Mouse (Mus musculus): Measurements from ENCODE around the gene Sim1. TPM values are rescaled to one million over a fixed set of nuclear protein-coding genes. Genes with fewer than 3 reads are reported as not detected.

Sim1 gene
- polyA plus RNA-seq, 1 experiment = not detected

- Histone ChIP-seq H3K79me2 (ENCODE audit: control insufficient read depth, insufficient read depth) (no peaks in the 10 kb centered on the region), H3K36me3 (ENCODE audit: control insufficient read depth, insufficient read depth) (no peaks in the 10 kb centered on the region), H3K4me3 (ENCODE audit: insufficient read depth, poor library complexity, severe bottlenecking) (no peak overlapping the region), H3ac (ENCODE audit: control insufficient read depth, insufficient read length, low read depth) (no peak overlapping the region), H3K79me3 (ENCODE audit: low read depth) (no peaks in the 10 kb centered on the region), H3K27me3 (ENCODE audit: control insufficient read depth, insufficient read depth, insufficient read length) (no peaks in the 10 kb centered on the region)
- no peak for TF ChIP-seq MAX (IDR thresholded peaks at IDR 0.05)
- TF ChIP-seq MYOG (IDR thresholded peaks at IDR 0.05; ENCODE audit: control insufficient read depth, extremely low read depth, insufficient read length) = no peak
- no peak for TF ChIP-seq CEBPB (IDR thresholded peaks at IDR 0.05; ENCODE audit: low read depth)
- TF ChIP-seq MYOD1 (IDR thresholded peaks at IDR 0.05; ENCODE audit: control insufficient read depth, insufficient read length, low read depth) = no peak
- TF ChIP-seq CTCF (IDR thresholded peaks at IDR 0.05; ENCODE audit: control insufficient read depth, insufficient read depth, insufficient read length) = no peak
- no peak for TF ChIP-seq FOSL1 (IDR thresholded peaks at IDR 0.05; ENCODE audit: insufficient read depth, low read length, poor library complexity, severe bottlenecking)
- TF ChIP-seq USF1 (IDR thresholded peaks at IDR 0.05; ENCODE audit: low read depth) = no peak
Measured at GRCm38 (mm10) chr10:50929281-50929680, 34.7 kb downstream of the Sim1 start.

DNA sequence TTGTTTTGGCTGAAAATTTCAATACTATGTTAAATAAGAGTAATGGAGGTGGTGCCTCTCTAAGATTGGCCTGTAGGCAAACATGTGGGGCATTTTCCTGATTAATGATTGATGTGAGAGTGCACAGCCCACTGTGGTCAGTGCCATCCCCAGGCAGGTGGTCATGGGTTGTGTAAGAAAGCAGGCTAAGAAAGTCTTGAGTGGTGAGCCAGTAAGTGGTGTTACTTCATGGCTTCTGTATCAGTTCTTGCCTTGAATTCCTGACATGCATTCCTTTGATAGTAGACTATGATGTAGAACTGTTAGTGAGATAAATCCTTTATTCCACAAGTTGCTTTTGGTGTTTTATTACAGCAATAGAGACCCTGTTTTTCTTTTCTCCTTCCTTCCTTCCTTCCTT lies 41.1 kb downstream of the Sim1 start:
- no peaks in the 10 kb centered on the region for H3K36me3 ChIP-seq (ENCODE audit: control insufficient read depth, insufficient read depth)
- H3K4me3 ChIP-seq (ENCODE audit: insufficient read depth, poor library complexity, severe bottlenecking) = no peak overlapping the region
- no peaks in the 10 kb centered on the region for H3K79me2 ChIP-seq (ENCODE audit: control insufficient read depth, insufficient read depth)
- H3K79me3 ChIP-seq (ENCODE audit: low read depth) = no peaks in the 10 kb centered on the region
- no peaks in the 10 kb centered on the region for H3K27me3 ChIP-seq (ENCODE audit: control insufficient read depth, insufficient read depth, insufficient read length)
- TF ChIP-seq CEBPB (IDR thresholded peaks at IDR 0.05; ENCODE audit: low read depth) = no peak
- no peak for TF ChIP-seq MYOG (IDR thresholded peaks at IDR 0.05; ENCODE audit: control insufficient read depth, extremely low read depth, insufficient read length)
- H3ac ChIP-seq (ENCODE audit: control insufficient read depth, insufficient read length, low read depth) = no peak overlapping the region

GRCm38 (mm10) chr10:50973625-50974024 lies 79.1 kb downstream of the Sim1 start:
- Histone ChIP-seq H3ac (ENCODE audit: control insufficient read depth, insufficient read length, low read depth) (no peak overlapping the region), H3K27me3 (ENCODE audit: control insufficient read depth, insufficient read depth, insufficient read length) (no peaks in the 10 kb centered on the region), H3K79me2 (ENCODE audit: control insufficient read depth, insufficient read depth) (no peaks in the 10 kb centered on the region), H3K79me3 (ENCODE audit: low read depth) (no peaks in the 10 kb centered on the region), H3K36me3 (ENCODE audit: control insufficient read depth, insufficient read depth) (no peaks in the 10 kb centered on the region), H3K4me3 (ENCODE audit: insufficient read depth, poor library complexity, severe bottlenecking) (no peak overlapping the region)
- TF ChIP-seq CTCF (IDR thresholded peaks at IDR 0.05; ENCODE audit: control insufficient read depth, insufficient read depth, insufficient read length) = no peak

GRCm38 (mm10) chr10:50981849-50982248 lies 87.3 kb downstream of the Sim1 start:
- Histone ChIP-seq H3K79me3 (ENCODE audit: low read depth) (no peaks in the 10 kb centered on the region), H3ac (ENCODE audit: control insufficient read depth, insufficient read length, low read depth) (no peak overlapping the region), H3K4me3 (ENCODE audit: insufficient read depth, poor library complexity, severe bottlenecking) (no peak overlapping the region), H3K27me3 (ENCODE audit: control insufficient read depth, insufficient read depth, insufficient read length) (no peaks in the 10 kb centered on the region), H3K79me2 (ENCODE audit: control insufficient read depth, insufficient read depth) (no peaks in the 10 kb centered on the region), H3K36me3 (ENCODE audit: control insufficient read depth, insufficient read depth) (no peaks in the 10 kb centered on the region)
- no peak for TF ChIP-seq MYOD1 (IDR thresholded peaks at IDR 0.05; ENCODE audit: control insufficient read depth, insufficient read length, low read depth)
- no peak for TF ChIP-seq MYOG (IDR thresholded peaks at IDR 0.05; ENCODE audit: control insufficient read depth, extremely low read depth, insufficient read length)
- TF ChIP-seq FOSL1 (IDR thresholded peaks at IDR 0.05; ENCODE audit: insufficient read depth, low read length, poor library complexity, severe bottlenecking) = no peak
- no peak for TF ChIP-seq MAX (IDR thresholded peaks at IDR 0.05)
- no peak for TF ChIP-seq CTCF (IDR thresholded peaks at IDR 0.05; ENCODE audit: control insufficient read depth, insufficient read depth, insufficient read length)
- TF ChIP-seq USF1 (IDR thresholded peaks at IDR 0.05; ENCODE audit: low read depth) = no peak
- TF ChIP-seq CEBPB (IDR thresholded peaks at IDR 0.05; ENCODE audit: low read depth) = no peak

DNA sequence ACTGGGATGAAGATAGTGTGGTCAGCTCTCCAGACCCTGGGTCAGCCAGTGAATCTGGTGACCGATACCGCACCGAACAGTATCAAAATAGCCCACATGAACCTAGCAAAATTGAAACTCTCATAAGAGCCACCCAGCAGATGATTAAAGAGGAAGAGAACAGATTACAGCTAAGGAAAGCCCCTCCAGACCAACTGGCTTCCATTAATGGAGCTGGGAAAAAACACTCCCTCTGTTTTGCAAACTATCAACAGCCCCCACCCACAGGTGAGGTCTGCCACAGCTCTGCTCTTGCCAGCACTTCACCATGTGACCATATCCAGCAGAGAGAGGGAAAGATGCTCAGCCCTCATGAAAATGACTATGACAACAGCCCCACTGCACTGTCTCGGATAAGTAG lies 89.1 kb downstream of the Sim1 start:
- Histone ChIP-seq H3K79me2 (ENCODE audit: control insufficient read depth, insufficient read depth) (no peaks in the 10 kb centered on the region), H3K36me3 (ENCODE audit: control insufficient read depth, insufficient read depth) (no peaks in the 10 kb centered on the region), H3K79me3 (ENCODE audit: low read depth) (no peaks in the 10 kb centered on the region), H3ac (ENCODE audit: control insufficient read depth, insufficient read length, low read depth) (no peak overlapping the region), H3K27me3 (ENCODE audit: control insufficient read depth, insufficient read depth, insufficient read length) (no peaks in the 10 kb centered on the region), H3K4me3 (ENCODE audit: insufficient read depth, poor library complexity, severe bottlenecking) (no peak overlapping the region)
- TF ChIP-seq USF1 (IDR thresholded peaks at IDR 0.05; ENCODE audit: low read depth) (no peak), FOSL1 (IDR thresholded peaks at IDR 0.05; ENCODE audit: insufficient read depth, low read length, poor library complexity, severe bottlenecking) (no peak), CTCF (IDR thresholded peaks at IDR 0.05; ENCODE audit: control insufficient read depth, insufficient read depth, insufficient read length) (no peak), MAX (IDR thresholded peaks at IDR 0.05) (no peak), CEBPB (IDR thresholded peaks at IDR 0.05; ENCODE audit: low read depth) (no peak), MYOG (IDR thresholded peaks at IDR 0.05; ENCODE audit: control insufficient read depth, extremely low read depth, insufficient read length) (no peak), MYOD1 (IDR thresholded peaks at IDR 0.05; ENCODE audit: control insufficient read depth, insufficient read length, low read depth) (no peak)

GRCm38 (mm10) chr10:51007798-51008197 lies 113.2 kb downstream of the Sim1 start:
- Histone ChIP-seq H3K4me3 (ENCODE audit: insufficient read depth, poor library complexity, severe bottlenecking) (no peak overlapping the region), H3ac (ENCODE audit: control insufficient read depth, insufficient read length, low read depth) (no peak overlapping the region), H3K36me3 (ENCODE audit: control insufficient read depth, insufficient read depth) (no peaks in the 10 kb centered on the region), H3K79me3 (ENCODE audit: low read depth) (no peaks in the 10 kb centered on the region), H3K27me3 (ENCODE audit: control insufficient read depth, insufficient read depth, insufficient read length) (no peaks in the 10 kb centered on the region), H3K79me2 (ENCODE audit: control insufficient read depth, insufficient read depth) (no peaks in the 10 kb centered on the region)
- no peak for TF ChIP-seq CTCF (IDR thresholded peaks at IDR 0.05; ENCODE audit: control insufficient read depth, insufficient read depth, insufficient read length)
- no peak for TF ChIP-seq USF1 (IDR thresholded peaks at IDR 0.05; ENCODE audit: low read depth)

Data from C2C12 (cell line).